Mouse (Mus musculus): ENCODE results near the gene Gtf2f1.

GRCm38 (mm10) chr17:56962642-56963405, 48.3 kb downstream of the Gtf2f1 start:
- TF ChIP-seq CTCF (IDR thresholded peaks at IDR 0.05; ENCODE audit: extremely low read depth, insufficient read depth, low read length) (no peak), POLR2A (IDR thresholded peaks at IDR 0.05; ENCODE audit: extremely low read depth, insufficient read depth, low read length) (no peak)
